Mouse (Mus musculus) subcutaneous adipose tissue, adult 2 months (tissue): ENCODE data around the gene Slc48a1. TPM values are rescaled to one million over a fixed set of nuclear protein-coding genes. Genes with fewer than 3 reads are reported as not detected.

Experiments used
- polyA plus RNA-seq: library from polyadenylated mRNA; depleted of rRNA; stranded (reverse); fragments of >200 nt; gene quantifications from 2 replicates; pipeline ENCODE4 v1.2.3, GENCODE M21; 2012; ENCODE audit warnings: low replicate concordance; rRNA removed

Gene Slc48a1
- polyA plus RNA-seq: 142 and 306 TPM in 2 replicates

DNA sequence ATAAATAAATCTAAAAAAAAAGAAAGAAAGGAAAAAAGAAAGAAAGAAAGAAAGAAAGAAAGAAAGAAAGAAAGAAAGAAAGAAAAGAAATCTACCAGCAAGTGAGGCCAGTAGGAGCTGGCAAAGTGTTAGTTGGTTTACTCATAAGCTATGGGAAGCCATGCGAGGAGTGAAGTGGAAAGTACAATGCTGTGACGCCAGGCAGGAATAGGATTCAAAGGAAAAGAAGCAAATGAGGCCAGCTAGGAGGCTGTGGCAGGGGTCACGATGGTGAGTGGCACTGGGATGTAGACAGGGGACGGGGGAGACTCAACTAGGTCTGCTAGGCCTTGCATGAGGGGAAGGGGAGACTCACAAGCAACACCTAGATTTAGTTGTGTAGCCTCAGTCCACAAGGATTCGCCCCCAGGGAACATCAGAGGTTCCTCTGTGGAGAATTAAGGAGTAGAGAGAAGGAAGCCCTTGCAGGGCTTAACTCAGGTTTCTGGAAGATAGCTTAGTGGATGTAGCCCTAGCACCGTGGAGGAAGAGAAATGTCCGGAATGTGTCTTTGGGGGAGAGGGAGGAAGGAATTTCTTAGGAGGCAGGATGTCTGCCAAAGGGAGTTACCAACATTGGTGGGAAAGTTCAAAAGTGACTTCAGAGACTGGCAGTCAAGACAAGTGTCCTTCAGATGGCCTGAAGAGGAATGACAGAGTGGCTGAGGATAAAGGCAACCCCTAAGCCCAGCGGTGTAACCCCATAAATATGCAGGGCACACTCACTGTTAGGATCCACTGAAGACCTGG is at the start of gene Slc48a1:
Slc48a1 (plus strand) TSS at position 210 of the 788 bp plus-strand sequence.

DNA sequence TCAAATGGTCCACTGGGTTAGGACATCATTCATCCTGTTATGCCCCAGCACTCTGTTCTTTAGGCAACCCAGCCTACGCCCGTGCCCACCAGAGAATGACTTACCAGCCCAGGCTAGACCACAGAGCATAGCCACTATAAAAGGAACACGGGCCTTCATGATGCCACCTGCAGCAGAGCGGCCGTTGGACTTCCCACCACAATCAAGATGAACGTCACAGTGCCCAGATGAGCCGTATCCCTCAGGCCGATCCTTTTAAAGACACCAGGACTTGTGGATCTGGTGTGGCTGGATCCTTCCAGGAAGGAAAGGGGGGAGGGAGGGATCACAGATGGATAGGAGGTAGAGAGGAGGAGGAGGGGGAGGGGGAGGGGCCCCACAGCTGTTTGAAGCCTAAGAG is 47.2 kb upstream of the Slc48a1 start, which contains the start of gene Endou:
Endou (minus strand) TSS at position 229 of the 400 bp plus-strand sequence.

DNA sequence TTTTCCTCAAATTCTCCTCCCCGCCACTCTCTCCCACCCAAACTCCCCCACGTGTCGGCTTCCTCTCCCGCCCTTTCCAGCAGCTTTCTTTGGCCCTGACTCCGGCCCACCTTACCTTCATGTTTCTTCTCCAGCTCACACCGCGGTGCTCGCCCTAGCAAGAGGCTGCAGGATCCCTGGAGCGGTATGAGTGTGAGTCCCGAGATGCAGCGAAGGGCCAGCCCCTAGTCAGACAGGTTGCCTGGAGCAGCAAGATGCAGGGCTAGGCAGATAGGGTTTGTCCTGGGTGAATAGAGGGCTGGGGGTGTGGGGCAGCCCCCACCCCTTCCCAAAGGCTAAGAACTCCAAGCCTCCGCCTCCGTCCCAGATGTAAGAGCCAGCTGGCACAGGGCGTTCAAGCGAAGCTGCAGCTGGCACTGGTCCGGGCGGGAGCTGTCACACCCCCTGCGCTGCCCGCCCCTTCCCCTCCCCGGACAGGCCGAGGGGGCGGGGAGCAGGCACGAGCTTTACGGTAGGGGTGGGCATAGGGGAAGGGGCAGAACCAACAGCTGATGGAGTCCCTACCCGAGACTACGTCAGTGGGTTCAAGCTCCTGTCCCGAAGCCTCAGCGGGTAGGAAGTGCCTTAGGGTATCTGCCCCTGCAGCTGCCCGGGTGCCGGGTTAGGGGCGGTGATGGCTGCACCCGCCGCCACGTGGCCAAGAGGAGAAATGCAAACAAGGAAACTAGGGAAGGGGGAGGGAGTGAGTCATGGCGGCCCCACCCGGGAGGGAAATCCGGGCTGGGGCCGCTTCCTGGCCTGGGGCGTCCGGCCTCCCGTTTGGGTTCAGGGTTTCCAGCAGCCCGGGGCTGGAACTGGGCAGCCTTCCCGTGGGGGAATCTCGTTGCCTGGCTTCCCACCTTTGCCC is 10.8 kb upstream of the Slc48a1 start, which contains the start of gene Rapgef3:
Rapgef3 (minus strand) TSS at position 693 of the 907 bp plus-strand sequence.

Other genes starting within 250 kb of the Slc48a1 start
- gene Rpap3, start 72.7 kb upstream of the Slc48a1 start, polyA plus RNA-seq: 6.7 and 7.0 TPM in 2 replicates
- 1.3 and 4.8 TPM in 2 replicates for gene Endou, start 47.2 kb upstream of the Slc48a1 start, polyA plus RNA-seq
- gene Rapgef3, start 10.5 kb upstream of the Slc48a1 start, polyA plus RNA-seq: 48.5 and 122 TPM in 2 replicates
- 103 and 128 TPM in 2 replicates for gene Hdac7, start 66.0 kb downstream of the Slc48a1 start, polyA plus RNA-seq
- gene Vdr, start 132.1 kb downstream of the Slc48a1 start, polyA plus RNA-seq: 0.63 and 2.0 TPM in 2 replicates
- gene Tmem106c, start 185.7 kb downstream of the Slc48a1 start, polyA plus RNA-seq: 67.8 and 95.8 TPM in 2 replicates
- 0.03 TPM in 1 of 2 replicates, not detected in the other for gene Col2a1, start 226.2 kb downstream of the Slc48a1 start, polyA plus RNA-seq